Mouse (Mus musculus) kidney, adult 18-20 months (tissue): ENCODE results near the gene Klk1b16.
"Not testable (repeated sequence)": the region's sequence is repeated elsewhere in the genome, so short reads cannot be mapped to it uniquely, and the experiment has no call there.

Experiments
- DNase-seq: peaks from one replicate; pipeline ENCODE4 v3.0.0; 2021

Gene Klk1b16

GRCm38 (mm10) chr7:44136467-44136866 is at the start of gene Klk1b16:
Gene Klk1b16, plus strand, starts transcription at chr7:44136767.
- no peak for DNase-seq

GRCm38 (mm10) chr7:44096111-44096510 is 40.5 kb upstream of the Klk1b16 start:
- no peak for DNase-seq

DNA sequence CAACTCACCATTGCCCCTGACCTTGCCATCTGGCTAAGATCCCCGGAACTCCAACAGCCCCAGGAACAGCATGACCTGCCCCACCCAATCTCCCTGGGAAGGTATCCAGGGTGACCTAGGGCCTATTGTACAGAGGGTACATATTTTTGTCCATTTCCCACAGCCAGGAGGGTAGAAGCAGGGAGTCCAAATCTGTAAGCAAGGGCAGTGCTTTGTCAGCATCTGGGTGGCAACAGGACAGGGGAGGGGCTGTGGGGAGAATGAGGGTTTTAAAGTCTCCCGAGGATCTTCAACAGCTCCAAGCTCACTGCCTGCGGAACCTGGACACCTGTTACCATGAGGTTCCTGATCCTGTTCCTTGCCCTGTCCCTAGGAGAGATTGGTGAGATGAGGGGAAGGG is 34.5 kb upstream of the Klk1b16 start, which contains the start of gene Klk1b21:
Gene Klk1b21, plus strand, starts transcription at position 301 of the 400 bp plus-strand sequence.
- peak; percentile 6 for DNase-seq

- DNase-seq, result peak; percentile 9
Observed at GRCm38 (mm10) chr7:44112373-44112772, 24.2 kb upstream of the Klk1b16 start, which contains the start of gene Klk1b22. Gene Klk1b22, plus strand, starts transcription at chr7:44112673.

DNA sequence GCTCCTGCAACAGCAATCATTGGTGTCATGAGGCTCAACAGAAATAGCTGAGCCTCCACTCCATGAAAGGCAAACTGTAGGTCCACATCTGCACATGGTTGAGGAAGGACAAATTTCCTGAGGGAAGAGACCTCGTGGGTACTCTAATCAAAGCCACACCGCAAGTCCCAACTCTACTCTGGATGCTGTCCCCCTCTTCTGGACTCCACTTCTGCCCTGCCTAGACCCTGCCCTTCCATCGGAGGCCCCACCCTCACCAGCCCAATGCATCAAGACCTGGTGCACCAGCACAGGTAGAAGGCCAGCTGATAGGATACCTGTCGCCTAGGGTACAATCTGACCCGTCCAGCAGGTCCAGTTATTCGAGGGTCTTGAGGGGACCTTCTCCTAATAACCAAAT is 13.1 kb upstream of the Klk1b16 start:
- DNase-seq, result no peak

DNA sequence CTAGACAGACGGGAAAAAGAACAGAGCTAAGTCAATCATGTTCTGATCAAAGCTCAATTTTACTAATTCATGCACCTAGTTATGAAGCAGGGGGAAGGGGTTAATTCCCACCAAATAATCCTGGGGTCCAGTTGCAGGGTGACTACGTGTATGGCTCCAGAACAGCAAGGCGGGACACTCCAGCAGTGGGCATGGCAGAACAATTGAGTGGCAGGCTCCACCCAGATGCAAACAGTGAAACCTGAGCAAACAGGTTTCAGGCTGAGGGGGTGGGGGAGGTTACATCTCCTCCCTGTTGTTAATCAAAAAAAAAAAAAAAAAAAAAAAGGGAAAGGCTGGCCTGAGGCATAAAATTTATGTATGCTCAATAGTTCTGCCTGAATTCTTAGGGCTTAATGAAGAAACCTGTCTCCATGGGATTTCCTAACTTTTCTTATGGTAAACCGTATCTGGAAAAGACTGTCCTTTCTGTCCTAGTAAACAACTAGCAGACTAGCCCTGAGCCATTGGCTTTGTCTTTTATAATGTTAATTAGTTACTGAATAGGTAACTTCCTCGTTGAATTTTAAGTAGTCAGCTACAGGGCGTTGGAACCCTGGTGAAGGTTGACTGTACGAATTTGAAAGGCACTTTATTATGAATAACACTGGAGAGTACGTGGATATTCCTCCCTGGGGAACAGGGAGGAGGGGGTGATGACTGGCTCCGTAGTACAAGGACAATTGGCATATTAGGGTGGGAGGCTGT is 42.9 kb downstream of the Klk1b16 start:
- DNase-seq, result no peak

DNA sequence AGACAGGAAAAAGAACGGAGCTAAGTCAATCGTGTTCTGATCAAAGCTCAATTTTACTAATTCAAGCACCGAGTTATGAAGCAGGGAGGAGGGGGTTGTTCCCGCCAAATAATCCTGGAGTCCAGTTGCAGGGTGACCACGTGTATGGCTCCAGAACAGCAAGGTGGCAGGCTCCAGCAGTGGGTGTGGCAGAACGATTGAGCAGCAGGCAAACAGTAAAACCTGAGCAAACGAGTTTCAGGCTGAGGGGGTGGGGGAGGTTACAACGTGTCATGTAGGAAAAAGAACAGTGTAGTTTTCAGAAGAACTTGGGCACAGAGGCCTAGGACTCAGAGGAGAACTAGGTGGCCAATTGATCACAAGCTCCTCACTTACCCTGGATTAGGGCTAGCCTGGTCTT is 49.9 kb downstream of the Klk1b16 start:
- DNase-seq, result not testable (repeated sequence)

GRCm38 (mm10) chr7:44187936-44188335 is 51.4 kb downstream of the Klk1b16 start, which contains the start of gene Klk1b24:
Gene Klk1b24, plus strand, starts transcription at chr7:44188236.
- DNase-seq, result not testable (repeated sequence)
